ENCODE assay signal across 25 mouse cellular contexts in the genomic region with DNA sequence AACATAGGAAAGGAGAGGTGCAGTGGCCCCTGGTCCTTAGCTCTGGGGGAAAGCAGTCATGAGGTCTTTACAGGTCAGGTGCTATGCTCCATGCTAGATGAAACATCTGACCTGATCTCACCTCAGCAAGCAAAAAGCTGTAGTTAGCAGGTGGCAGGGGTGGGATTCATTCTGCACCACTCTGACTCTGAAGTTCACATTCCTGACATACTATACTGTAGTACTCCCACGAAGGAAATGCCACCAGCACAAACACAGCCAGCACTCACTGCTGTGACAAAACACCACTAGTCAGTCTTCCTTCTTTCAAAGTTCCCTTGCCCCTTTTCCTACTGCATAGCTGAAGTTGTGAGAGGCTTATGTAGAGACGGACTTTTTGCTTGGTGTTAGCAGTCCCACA. TPM values are rescaled to one million over a fixed set of nuclear protein-coding genes. Genes with fewer than 3 reads are reported as not detected.
DNase-seq lines count a peak whose midpoint lies in the region; ATAC-seq and TF ChIP-seq lines count a peak whose summit lies in the region.
"Had no signal": no experiment of that assay in that cellular context is flagged by ENCODE, and none has a peak within 500 bp of the region (broad histone marks: within the 10 kb centered on the region; RNA-seq: fewer than 3 reads in every experiment).

No protein-coding gene starts in this region.

- H3K27ac ChIP-seq in heart, embryonic 13.5 days (replicated peaks), result peak overlapping the region; percentile 9; the same call in 1 of the 2 replicates
- H3K27ac ChIP-seq in heart, embryonic 11.5 days (ENCODE audit: low read depth, low read length), result no peak overlapping the region
- no peak overlapping the region; the same call in 1 of the 2 replicates for H3K27ac ChIP-seq in kidney, postnatal 0 days
- peak overlapping the region; percentile 74; the same call in 1 of the 2 replicates for H3K27ac ChIP-seq in stomach, embryonic 14.5 days (ENCODE audit: low read length)
- H3K27ac ChIP-seq in stomach, postnatal 0 days (replicated peaks), result no peak overlapping the region
- 0 out of 2 replicates have a peak overlapping the region, but pooled peaks have one; percentile 38 for H3K27ac ChIP-seq in stomach, embryonic 16.5 days (ENCODE audit: low read length)
- H3K27ac ChIP-seq: embryonic facial prominence, embryonic 13.5 days; forebrain, embryonic 10.5 days; forebrain, embryonic 15.5 days; hindbrain, embryonic 10.5 days; hindbrain, embryonic 15.5 days; left cerebral cortex, adult 2 months; limb, embryonic 13.5 days; midbrain, embryonic 10.5 days; neural tube, embryonic 12.5 days had no signal

- peaks cover 17% of the 10 kb centered on the region for H3K4me1 ChIP-seq in heart, embryonic 13.5 days
- H3K4me1 ChIP-seq in heart, embryonic 11.5 days (ENCODE audit: control insufficient read depth, insufficient read depth, low read length), result no peaks in the 10 kb centered on the region
- no peaks in the 10 kb centered on the region for H3K4me1 ChIP-seq in kidney, postnatal 0 days (replicated peaks; ENCODE audit: insufficient read depth, low read length)
- H3K4me1 ChIP-seq in stomach, embryonic 14.5 days (ENCODE audit: control insufficient read depth, insufficient read depth, low read length), result peaks cover 13% of the 10 kb centered on the region
- H3K4me1 ChIP-seq in stomach, postnatal 0 days (replicated peaks; ENCODE audit: control insufficient read depth, insufficient read depth), result no peaks in the 10 kb centered on the region
- H3K4me1 ChIP-seq in stomach, embryonic 16.5 days (ENCODE audit: control insufficient read depth, insufficient read depth, low read length), result peaks cover 7% of the 10 kb centered on the region
- H3K4me1 ChIP-seq: forebrain, embryonic 15.5 days; hindbrain, embryonic 15.5 days; midbrain, embryonic 10.5 days; neural tube, embryonic 12.5 days had no signal

- no peak overlapping the region for H3K9ac ChIP-seq in heart, embryonic 13.5 days
- H3K9ac ChIP-seq in heart, embryonic 11.5 days (ENCODE audit: low read depth, low read length), result no peak overlapping the region
- H3K9ac ChIP-seq in kidney, postnatal 0 days (ENCODE audit: low read depth, low read length), result no peak overlapping the region
- H3K9ac ChIP-seq in stomach, embryonic 14.5 days (replicated peaks; ENCODE audit: low read depth, low read length), result no peak overlapping the region
- H3K9ac ChIP-seq in stomach, postnatal 0 days (ENCODE audit: low read length), result no peak overlapping the region
- no peak overlapping the region for H3K9ac ChIP-seq in stomach, embryonic 16.5 days (ENCODE audit: low read length)
- H3K9ac ChIP-seq: embryonic facial prominence, embryonic 13.5 days; forebrain, embryonic 15.5 days; heart, embryonic 12.5 days; hindbrain, embryonic 15.5 days; limb, embryonic 13.5 days; neural tube, embryonic 12.5 days had no signal

- TF ChIP-seq EP300 in stomach, postnatal 0 days (optimal IDR thresholded peaks at IDR 0.05), result no peak

- H3K36me3 ChIP-seq in heart, embryonic 13.5 days, result no peaks in the 10 kb centered on the region
- H3K36me3 ChIP-seq in heart, embryonic 11.5 days (ENCODE audit: control insufficient read depth, insufficient read depth, low read length), result no peaks in the 10 kb centered on the region
- H3K36me3 ChIP-seq in kidney, postnatal 0 days (ENCODE audit: insufficient read depth, low read length), result no peaks in the 10 kb centered on the region
- no peaks in the 10 kb centered on the region for H3K36me3 ChIP-seq in stomach, embryonic 14.5 days (ENCODE audit: control insufficient read depth, insufficient read depth, low read length)
- no peaks in the 10 kb centered on the region for H3K36me3 ChIP-seq in stomach, postnatal 0 days (ENCODE audit: control insufficient read depth, insufficient read depth, low read length)
- H3K36me3 ChIP-seq in stomach, embryonic 16.5 days (ENCODE audit: control insufficient read depth, insufficient read depth, low read length), result no peaks in the 10 kb centered on the region
- H3K36me3 ChIP-seq: embryonic facial prominence, embryonic 13.5 days; forebrain, embryonic 10.5 days; forebrain, embryonic 15.5 days; heart, embryonic 12.5 days; hindbrain, embryonic 10.5 days; hindbrain, embryonic 15.5 days; limb, embryonic 13.5 days; midbrain, embryonic 10.5 days; neural tube, embryonic 12.5 days had no signal

- DNase-seq in kidney, postnatal 0 days (ENCODE audit: low spot score), result peak; percentile 56
- no peak for DNase-seq in kidney, postnatal 10 days
- DNase-seq in stomach, postnatal 0 days (ENCODE audit: low spot score), result no peak
- DNase-seq in adrenal gland, adult 2 months, result no peak
- DNase-seq: gastrocnemius, postnatal 25 days; kidney, postnatal 25 days; spleen, adult 18-20 months; thymus, postnatal 4 days had no signal

- WGBS in heart, embryonic 13.5 days, result 22% methylated on average over 2 of the region's 2 CpGs
- WGBS in heart, embryonic 11.5 days (ENCODE audit: insufficient replicate concordance), result 27% methylated on average over 2 of the region's 2 CpGs
- WGBS in kidney, postnatal 0 days, result 20% methylated on average over 2 of the region's 2 CpGs
- 16% methylated on average over 2 of the region's 2 CpGs for WGBS in stomach, embryonic 14.5 days
- WGBS in stomach, postnatal 0 days, result 20% methylated on average over 2 of the region's 2 CpGs
- WGBS in stomach, embryonic 16.5 days, result 22% methylated on average over 2 of the region's 2 CpGs

- no peak for ATAC-seq in heart, embryonic 13.5 days (ENCODE audit: extremely low read depth, insufficient number of reproducible peaks, low FRiP score, low TSS enrichment)
- no peak for ATAC-seq in heart, embryonic 11.5 days (replicated peaks; ENCODE audit: insufficient number of reproducible peaks, low FRiP score, low TSS enrichment)
- ATAC-seq in kidney, postnatal 0 days (replicated peaks; ENCODE audit: low FRiP score, low read depth), result no peak
- no peak for ATAC-seq in stomach, embryonic 14.5 days (ENCODE audit: insufficient number of reproducible peaks, insufficient read depth, low FRiP score, low read depth)
- ATAC-seq in stomach, postnatal 0 days (ENCODE audit: low FRiP score, low TSS enrichment), result no peak
- no peak for ATAC-seq in stomach, embryonic 16.5 days (ENCODE audit: insufficient read depth, low FRiP score)
- ATAC-seq: forebrain, embryonic 15.5 days had no signal

- H3K27me3 ChIP-seq in heart, embryonic 13.5 days (replicated peaks), result peaks cover 67% of the 10 kb centered on the region
- H3K27me3 ChIP-seq in heart, embryonic 11.5 days (ENCODE audit: control insufficient read depth, insufficient read depth, low read length), result peaks cover 11% of the 10 kb centered on the region; the same call in 1 of the 2 replicates
- no peaks in the 10 kb centered on the region for H3K27me3 ChIP-seq in kidney, postnatal 0 days (ENCODE audit: insufficient read depth, low read length)
- no peaks in the 10 kb centered on the region for H3K27me3 ChIP-seq in stomach, embryonic 14.5 days (ENCODE audit: control insufficient read depth, insufficient read depth, low read length)
- no peaks in the 10 kb centered on the region for H3K27me3 ChIP-seq in stomach, postnatal 0 days (ENCODE audit: control insufficient read depth, insufficient read depth, low read length)
- no peaks in the 10 kb centered on the region for H3K27me3 ChIP-seq in stomach, embryonic 16.5 days (ENCODE audit: control insufficient read depth, insufficient read depth, low read length)
- H3K27me3 ChIP-seq: embryonic facial prominence, embryonic 13.5 days; forebrain, embryonic 15.5 days; hindbrain, embryonic 15.5 days; limb, embryonic 13.5 days; neural tube, embryonic 12.5 days had no signal

- H3K4me3 ChIP-seq in heart, embryonic 13.5 days, result no peak overlapping the region
- H3K4me3 ChIP-seq in heart, embryonic 11.5 days (ENCODE audit: low read depth, low read length), result no peak overlapping the region
- no peak overlapping the region for H3K4me3 ChIP-seq in kidney, postnatal 0 days (replicated peaks; ENCODE audit: low read depth, low read length)
- H3K4me3 ChIP-seq in stomach, embryonic 14.5 days (ENCODE audit: low read depth, low read length), result no peak overlapping the region
- H3K4me3 ChIP-seq in stomach, postnatal 0 days (ENCODE audit: low read depth, low read length), result no peak overlapping the region
- H3K4me3 ChIP-seq in stomach, embryonic 16.5 days (replicated peaks; ENCODE audit: low read length), result no peak overlapping the region
- H3K4me3 ChIP-seq: embryonic facial prominence, embryonic 13.5 days; forebrain, embryonic 10.5 days; forebrain, embryonic 15.5 days; heart, embryonic 12.5 days; hindbrain, embryonic 10.5 days; hindbrain, embryonic 15.5 days; left cerebral cortex, adult 2 months; limb, embryonic 13.5 days; midbrain, embryonic 10.5 days; myocyte; neural tube, embryonic 12.5 days had no signal

- H3K4me2 ChIP-seq in heart, embryonic 13.5 days, result no peak overlapping the region
- H3K4me2 ChIP-seq in heart, embryonic 11.5 days, result no peak overlapping the region
- H3K4me2 ChIP-seq in kidney, postnatal 0 days (ENCODE audit: low read length), result no peak overlapping the region
- no peak overlapping the region for H3K4me2 ChIP-seq in stomach, embryonic 14.5 days (replicated peaks; ENCODE audit: low read depth, low read length)
- no peak overlapping the region for H3K4me2 ChIP-seq in stomach, postnatal 0 days (replicated peaks; ENCODE audit: low read depth)
- H3K4me2 ChIP-seq in stomach, embryonic 16.5 days (ENCODE audit: low read depth, low read length), result no peak overlapping the region
- H3K4me2 ChIP-seq: embryonic facial prominence, embryonic 13.5 days; forebrain, embryonic 15.5 days; heart, embryonic 12.5 days; hindbrain, embryonic 15.5 days; limb, embryonic 13.5 days; liver, embryonic 11.5 days; neural tube, embryonic 12.5 days had no signal

- TF ChIP-seq CTCF in kidney, postnatal 0 days (IDR thresholded peaks at IDR 0.05; ENCODE audit: low read depth), result no peak
- TF ChIP-seq CTCF in stomach, postnatal 0 days (IDR thresholded peaks at IDR 0.05; ENCODE audit: low read depth), result no peak

- H3K9me3 ChIP-seq in heart, embryonic 13.5 days, result no peaks in the 10 kb centered on the region
- H3K9me3 ChIP-seq in heart, embryonic 11.5 days (replicated peaks; ENCODE audit: control insufficient read depth, low read length), result no peaks in the 10 kb centered on the region
- no peaks in the 10 kb centered on the region for H3K9me3 ChIP-seq in kidney, postnatal 0 days (replicated peaks; ENCODE audit: low read length)
- no peaks in the 10 kb centered on the region for H3K9me3 ChIP-seq in stomach, embryonic 14.5 days (ENCODE audit: control insufficient read depth, low read depth, low read length)
- H3K9me3 ChIP-seq in stomach, postnatal 0 days (ENCODE audit: control insufficient read depth, low read length), result no peaks in the 10 kb centered on the region
- H3K9me3 ChIP-seq in stomach, embryonic 16.5 days (replicated peaks; ENCODE audit: control insufficient read depth, low read length), result no peaks in the 10 kb centered on the region
- H3K9me3 ChIP-seq: embryonic facial prominence, embryonic 13.5 days; forebrain, embryonic 10.5 days; forebrain, embryonic 15.5 days; heart, embryonic 12.5 days; hindbrain, embryonic 10.5 days; hindbrain, embryonic 15.5 days; limb, embryonic 13.5 days; midbrain, embryonic 10.5 days; neural tube, embryonic 12.5 days had no signal

RNA-seq across cellular contexts. Expression of gene Ccdc92, which starts 9.9 kb away (rescaled TPM):
- polyA plus RNA-seq in heart, embryonic 13.5 days (2015; fragmentation: Nextera tagmentation; extraction: Ambion mirVana), result 3.7 and 4.4 TPM in 2 replicates
- 5.3 and 5.8 TPM in 2 replicates for polyA plus RNA-seq in heart, embryonic 11.5 days (2014; fragmentation: Nextera tagmentation; extraction: Ambion mirVana)
- polyA plus RNA-seq in kidney, postnatal 0 days (2015; fragmentation: Nextera tagmentation; extraction: Ambion mirVana), result 6.6 and 7.8 TPM in 2 replicates
- 8.3 and 11.5 TPM in 2 replicates for polyA plus RNA-seq in stomach, embryonic 14.5 days (2014; fragmentation: Nextera tagmentation; extraction: Ambion mirVana)
- polyA plus RNA-seq in stomach, postnatal 0 days (2015; fragmentation: Nextera tagmentation; extraction: Ambion mirVana), result 3.9 and 4.1 TPM in 2 replicates
- 5.3 and 6.1 TPM in 2 replicates for polyA plus RNA-seq in stomach, embryonic 16.5 days (2015; fragmentation: Nextera tagmentation; extraction: Ambion mirVana)
- total RNA-seq in adrenal gland, adult 2 months (2021), result 10 to 100 TPM in 1 of 2 experiments, 1 to 10 TPM in 1; 6.3 to 10.9 TPM
- 7.3 and 7.4 TPM in 2 replicates for polyA plus RNA-seq in adrenal gland, adult 2 months (2012; rRNA removed)
- total RNA-seq: common myeloid progenitor, adult 5-6 weeks had no signal

RNA-seq across cellular contexts. Expression of gene Zfp664, which starts 10.2 kb away (rescaled TPM):
- 59.2 and 59.8 TPM in 2 replicates for polyA plus RNA-seq in heart, embryonic 13.5 days (2015; fragmentation: Nextera tagmentation; extraction: Ambion mirVana)
- 54.9 and 63.8 TPM in 2 replicates for polyA plus RNA-seq in heart, embryonic 11.5 days (2014; fragmentation: Nextera tagmentation; extraction: Ambion mirVana)
- 92.8 and 93.8 TPM in 2 replicates for polyA plus RNA-seq in kidney, postnatal 0 days (2015; fragmentation: Nextera tagmentation; extraction: Ambion mirVana)
- polyA plus RNA-seq in stomach, embryonic 14.5 days (2014; fragmentation: Nextera tagmentation; extraction: Ambion mirVana), result 86.6 and 97.6 TPM in 2 replicates
- polyA plus RNA-seq in stomach, postnatal 0 days (2015; fragmentation: Nextera tagmentation; extraction: Ambion mirVana), result 39.7 and 41.5 TPM in 2 replicates
- 43.6 and 54.3 TPM in 2 replicates for polyA plus RNA-seq in stomach, embryonic 16.5 days (2015; fragmentation: Nextera tagmentation; extraction: Ambion mirVana)
- total RNA-seq in adrenal gland, adult 2 months (2021), result 10 to 100 TPM; 44.8 to 49.1 TPM
- 23.7 and 26.2 TPM in 2 replicates for polyA plus RNA-seq in adrenal gland, adult 2 months (2012; rRNA removed)

Comparison
In these comparisons a context has a peak if more than half of its experiments do, and no peak if none do; other contexts are left out.
1. H3K27ac ChIP-seq: peak in heart, embryonic 13.5 days (single experiment), stomach, embryonic 14.5 days (single experiment) and stomach, embryonic 16.5 days (single experiment); none in heart, embryonic 11.5 days (single experiment), kidney, postnatal 0 days (single experiment) and stomach, postnatal 0 days (single experiment).